In the genomic region with DNA sequence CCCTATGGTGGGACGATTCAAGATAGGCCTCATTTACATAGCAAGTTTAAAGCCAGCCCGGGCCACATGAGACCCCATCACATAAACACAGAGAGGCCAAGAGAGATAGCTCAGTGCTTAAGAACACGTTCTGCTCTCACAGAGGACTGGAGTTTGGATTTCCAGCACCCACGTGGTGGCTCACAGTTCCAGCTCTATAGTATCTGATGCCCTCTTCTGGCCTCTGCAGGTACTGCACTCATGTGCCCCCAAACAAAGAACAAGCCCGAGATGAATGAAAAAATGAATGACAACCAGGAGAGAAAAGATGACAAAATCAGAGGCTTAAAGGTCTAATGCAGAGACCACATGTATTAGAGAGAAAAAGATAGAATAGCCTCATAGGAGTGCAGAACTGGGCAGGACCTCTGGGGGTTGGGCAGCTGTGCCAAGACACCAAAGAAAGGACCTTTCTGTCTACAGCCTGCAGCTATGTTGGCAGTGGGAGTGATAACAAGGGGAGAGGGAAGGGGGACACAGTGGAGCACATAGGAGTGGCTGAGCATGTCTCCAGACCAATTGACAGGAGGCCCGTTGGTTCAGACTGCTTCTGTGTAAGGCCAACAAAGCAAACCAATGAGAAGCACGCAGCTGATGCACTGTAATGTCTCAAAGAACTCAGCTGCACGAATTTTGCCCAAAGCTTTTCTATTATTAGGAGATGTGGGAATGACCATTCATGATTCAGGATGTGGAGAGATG, we compare ENCODE assay signal across 9 mouse cellular contexts. TPM values are rescaled to one million over a fixed set of nuclear protein-coding genes. Genes with fewer than 3 reads are reported as not detected.
DNase-seq lines count a peak whose midpoint lies in the region; ATAC-seq and TF ChIP-seq lines count a peak whose summit lies in the region.
"Had no signal": no experiment of that assay in that cellular context is flagged by ENCODE, and none has a peak within 500 bp of the region (broad histone marks: within the 10 kb centered on the region; RNA-seq: fewer than 3 reads in every experiment).

No protein-coding gene starts in this region.

- H3K4me1 ChIP-seq in intestine, postnatal 0 days (replicated peaks; ENCODE audit: control insufficient read depth, insufficient read depth, low read length): no peaks in the 10 kb centered on the region
- H3K4me1 ChIP-seq in intestine, embryonic 16.5 days (ENCODE audit: control insufficient read depth, insufficient read depth, low read length): no peaks in the 10 kb centered on the region
- H3K4me1 ChIP-seq in E14TG2a.4 (replicated peaks; ENCODE audit: low read depth, low read length): peaks cover 19% of the 10 kb centered on the region

- DNase-seq in A20 (ENCODE audit: low read depth, low spot score): peak; percentile 73
- peak; percentile 13 for DNase-seq in embryo, embryonic 11.5 days (ENCODE audit: low read depth, low spot score)

- H3K4me3 ChIP-seq in intestine, postnatal 0 days (ENCODE audit: low read depth, low read length): no peak overlapping the region
- no peak overlapping the region for H3K4me3 ChIP-seq in intestine, embryonic 16.5 days (ENCODE audit: low read length)
- no peak overlapping the region for H3K4me3 ChIP-seq in E14TG2a.4 (replicated peaks; ENCODE audit: low read length)

- H3K9me3 ChIP-seq in intestine, postnatal 0 days (ENCODE audit: control insufficient read depth): no peaks in the 10 kb centered on the region
- peaks cover 6% of the 10 kb centered on the region; the same call in 1 of the 2 replicates for H3K9me3 ChIP-seq in intestine, embryonic 16.5 days (ENCODE audit: control insufficient read depth, low read length)
- peaks cover 15% of the 10 kb centered on the region for H3K9me3 ChIP-seq in E14TG2a.4 (ENCODE audit: low read length)

- no peak overlapping the region for H3K9ac ChIP-seq in intestine, postnatal 0 days (ENCODE audit: low read depth, low read length)
- no peak overlapping the region for H3K9ac ChIP-seq in intestine, embryonic 16.5 days (ENCODE audit: low read depth, low read length)

- no peak overlapping the region for H3K27ac ChIP-seq in intestine, postnatal 0 days (ENCODE audit: low read depth, low read length)
- no peak overlapping the region for H3K27ac ChIP-seq in intestine, embryonic 16.5 days (ENCODE audit: low read length)

- WGBS in intestine, postnatal 0 days: 55% methylated on average over 8 of the region's 8 CpGs
- 54% methylated on average over 8 of the region's 8 CpGs for WGBS in intestine, embryonic 16.5 days

- TF ChIP-seq CTCF in intestine, postnatal 0 days (IDR thresholded peaks at IDR 0.05; ENCODE audit: low read depth): peak; percentile 66
- peak; percentile 90 for TF ChIP-seq CTCF in E14TG2a.4 (conservative IDR thresholded peaks at IDR 0.05; ENCODE audit: low read length)

- ATAC-seq in intestine, postnatal 0 days: no peak
- no peak for ATAC-seq in intestine, embryonic 16.5 days
- peak; percentile 96 for ATAC-seq in megakaryocyte progenitor cell, adult 5-6 weeks (replicated peaks; ENCODE audit: poor library complexity)
- ATAC-seq in inflammation-experienced regulatory T-cells, adult 6 months: no peak

- no peaks in the 10 kb centered on the region for H3K27me3 ChIP-seq in intestine, postnatal 0 days (replicated peaks; ENCODE audit: control insufficient read depth, insufficient read depth, low read length)
- no peaks in the 10 kb centered on the region for H3K27me3 ChIP-seq in intestine, embryonic 16.5 days (replicated peaks; ENCODE audit: control insufficient read depth, insufficient read depth, low read length)
- peaks cover 16% of the 10 kb centered on the region for H3K27me3 ChIP-seq in E14TG2a.4 (ENCODE audit: insufficient read depth, low read length)

- H3K36me3 ChIP-seq in intestine, postnatal 0 days (ENCODE audit: control insufficient read depth, insufficient read depth): no peaks in the 10 kb centered on the region
- H3K36me3 ChIP-seq in intestine, embryonic 16.5 days (ENCODE audit: control insufficient read depth, insufficient read depth, low read length): no peaks in the 10 kb centered on the region
- H3K36me3 ChIP-seq in E14TG2a.4 (ENCODE audit: insufficient read depth, low read length): no peaks in the 10 kb centered on the region

- no peak overlapping the region for H3K4me2 ChIP-seq in intestine, postnatal 0 days (replicated peaks; ENCODE audit: low read depth)
- H3K4me2 ChIP-seq in intestine, embryonic 16.5 days (ENCODE audit: low read depth, low read length): no peak overlapping the region

RNA-seq across cellular contexts. Expression of a gene that starts 21.6 kb away (rescaled TPM):
- polyA plus RNA-seq in intestine, postnatal 0 days (2015; fragmentation: Nextera tagmentation; extraction: Ambion mirVana): not detected in 2 replicates
- not detected in 2 replicates for polyA plus RNA-seq in intestine, embryonic 16.5 days (2015; fragmentation: Nextera tagmentation; extraction: Ambion mirVana)
- not detected in 2 replicates for total RNA-seq in megakaryocyte progenitor cell, adult 5-6 weeks (2015)
- total RNA-seq in megakaryocyte progenitor cell, adult 5-6 weeks (2017): not detected in 2 replicates
- not detected for polyA plus RNA-seq in inflammation-experienced regulatory T-cells, adult 6 months (2017; shearing (Covaris generic))
- polyA plus RNA-seq: liver, embryonic 16.5 days; stomach, embryonic 14.5 days had no signal

RNA-seq across cellular contexts. Expression of a gene that starts 35.4 kb away (rescaled TPM):
- polyA plus RNA-seq in intestine, postnatal 0 days (2015; fragmentation: Nextera tagmentation; extraction: Ambion mirVana): not detected in 2 replicates
- polyA plus RNA-seq in intestine, embryonic 16.5 days (2015; fragmentation: Nextera tagmentation; extraction: Ambion mirVana): not detected in 2 replicates
- 0.62 and 1.1 TPM in 2 replicates for total RNA-seq in megakaryocyte progenitor cell, adult 5-6 weeks (2015)
- total RNA-seq in megakaryocyte progenitor cell, adult 5-6 weeks (2017): 2.3 and 2.4 TPM in 2 replicates
- polyA plus RNA-seq in inflammation-experienced regulatory T-cells, adult 6 months (2017; shearing (Covaris generic)): not detected
- polyA plus RNA-seq: stomach, embryonic 14.5 days had no signal

RNA-seq across cellular contexts. Expression of a gene that starts 56.4 kb away (rescaled TPM):
- not detected in 2 replicates for polyA plus RNA-seq in intestine, postnatal 0 days (2015; fragmentation: Nextera tagmentation; extraction: Ambion mirVana)
- 0.20 and 0.33 TPM in 2 replicates for polyA plus RNA-seq in intestine, embryonic 16.5 days (2015; fragmentation: Nextera tagmentation; extraction: Ambion mirVana)
- 1.0 and 2.3 TPM in 2 replicates for total RNA-seq in megakaryocyte progenitor cell, adult 5-6 weeks (2015)
- 2.8 and 3.9 TPM in 2 replicates for total RNA-seq in megakaryocyte progenitor cell, adult 5-6 weeks (2017)
- polyA plus RNA-seq in inflammation-experienced regulatory T-cells, adult 6 months (2017; shearing (Covaris generic)): under 1 TPM in 1 of 3 experiments, not detected in 2; 0.36 TPM
- polyA plus RNA-seq: stomach, embryonic 14.5 days had no signal
